Mouse (Mus musculus): ENCODE results near the gene Rxra.

The Rxra gene

GRCm38 (mm10) chr2:27715221-27715620, 39.0 kb downstream of the Rxra start:
- POLR2A ChIA-PET, result interaction anchor here in 1 of 4 experiments (1.4 kb wide), 1 partner anchor 18 kb away, joined by 3 read pairs; no protein-coding TSS in a partner anchor

DNA sequence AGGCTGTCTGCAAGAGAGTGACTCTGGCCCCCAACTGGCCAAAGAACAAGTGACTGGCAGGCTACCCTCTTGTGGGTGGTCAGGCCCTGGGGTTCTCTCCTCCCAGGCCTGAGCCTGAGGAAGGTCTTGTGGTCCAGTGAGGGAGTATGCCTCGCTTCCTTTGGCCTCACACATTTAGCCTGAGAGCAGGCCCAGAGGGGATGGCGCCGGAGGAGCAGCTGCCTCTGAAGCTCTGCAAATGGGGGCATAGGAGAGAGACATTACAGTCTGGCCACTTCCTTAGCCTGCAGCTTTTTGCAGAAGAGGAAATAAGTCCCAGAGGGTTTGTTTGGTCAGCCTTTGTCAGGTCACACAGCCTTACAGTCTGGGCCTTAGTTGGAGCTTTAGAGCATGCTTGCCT, 40.1 kb downstream of the Rxra start:
- CTCF ChIA-PET, result no interaction called here
- POLR2A ChIA-PET, result no interaction called here

More at GRCm38 (mm10) chr2:27715221-27715620, 39.0 kb downstream of the Rxra start:
- CTCF ChIA-PET, result interaction anchor here in 1 of 4 experiments (0.6 kb wide), 1 partner anchor 17 kb away, joined by 3 read pairs; no protein-coding TSS in a partner anchor

DNA sequence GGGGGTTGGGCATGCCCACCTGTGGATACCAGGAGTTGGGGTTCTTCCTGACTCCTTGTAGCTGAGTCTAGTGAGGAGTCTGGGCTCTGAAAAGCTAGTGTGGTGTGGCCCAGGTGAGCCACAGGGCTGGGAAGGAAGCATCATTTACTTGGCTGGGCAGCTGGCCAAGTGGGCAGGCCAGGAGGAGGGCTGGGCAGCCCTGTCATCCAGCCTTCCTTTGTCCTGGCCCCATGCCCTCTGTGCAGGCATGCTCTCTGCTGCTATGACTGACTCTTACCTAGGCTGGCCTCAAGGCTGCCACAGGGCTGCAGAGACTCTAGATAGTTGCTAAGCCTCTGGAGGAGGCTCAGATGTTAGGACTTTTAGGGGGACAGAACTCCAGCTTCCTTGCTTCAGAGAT, 42.0 kb downstream of the Rxra start:
- POLR2A ChIA-PET, result interaction anchor here in 3 of 4 experiments (0.7 to 2.0 kb wide), 3 partner anchors 9 to 154 kb away, joined by 5 read pairs; no protein-coding TSS in a partner anchor
- CTCF ChIA-PET, result interaction anchor here in 2 of 4 experiments (0.5 to 0.7 kb wide), 3 partner anchors 25 to 68 kb away, joined by 3 to 4 read pairs (median 4); no protein-coding TSS in a partner anchor

- CTCF ChIA-PET, result interaction anchor here in 1 of 4 experiments (0.8 to 0.9 kb wide), 2 partner anchors 10 to 95 kb away, joined by 3 to 5 read pairs; no protein-coding TSS in a partner anchor
- POLR2A ChIA-PET, result interaction anchor here in 2 of 4 experiments (0.7 to 2.0 kb wide), 3 partner anchors 10 to 13 kb away, joined by 3 to 5 read pairs (median 5); no protein-coding TSS in a partner anchor
These were observed 43.4 kb downstream of the Rxra start for GRCm38 (mm10) chr2:27719601-27720000.

GRCm38 (mm10) chr2:27721611-27722010, 45.4 kb downstream of the Rxra start:
- ChIA-PET POLR2A (no interaction called here), CTCF (no interaction called here)

DNA sequence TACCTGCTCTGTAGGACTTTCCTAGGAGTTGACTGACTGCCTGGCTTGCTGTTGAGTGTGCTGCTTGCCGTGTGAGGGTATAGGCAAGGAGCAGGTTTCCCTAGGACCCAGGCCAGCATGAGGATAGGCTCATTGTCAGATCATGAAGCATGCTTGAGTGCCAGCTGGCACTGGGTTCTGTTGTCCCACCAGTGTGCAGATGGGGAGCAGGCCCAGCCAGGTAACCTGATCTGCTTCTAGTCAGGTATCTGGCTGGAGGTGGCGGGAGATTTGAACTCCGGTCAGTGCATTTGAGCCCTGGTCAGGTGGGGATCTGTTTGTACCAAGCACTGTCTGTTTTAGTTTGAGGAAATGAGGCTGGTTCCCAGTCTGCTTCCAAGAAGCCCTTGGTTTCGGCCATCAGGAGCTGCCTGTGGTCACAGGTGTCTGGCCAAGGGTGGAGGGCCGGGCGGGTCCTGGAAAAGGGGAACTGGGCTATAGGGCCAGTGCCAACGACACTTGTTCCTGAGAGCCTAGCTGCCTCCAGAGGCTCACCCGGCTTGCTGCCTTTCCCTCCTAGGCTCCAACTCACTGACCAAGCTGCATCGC, 48.6 kb downstream of the Rxra start:
- ChIA-PET CTCF (no interaction called here), POLR2A (interaction anchor here in 1 of 4 experiments (1.1 kb wide), 1 partner anchor 15 kb away, joined by 3 read pairs; no protein-coding TSS in a partner anchor)

DNA sequence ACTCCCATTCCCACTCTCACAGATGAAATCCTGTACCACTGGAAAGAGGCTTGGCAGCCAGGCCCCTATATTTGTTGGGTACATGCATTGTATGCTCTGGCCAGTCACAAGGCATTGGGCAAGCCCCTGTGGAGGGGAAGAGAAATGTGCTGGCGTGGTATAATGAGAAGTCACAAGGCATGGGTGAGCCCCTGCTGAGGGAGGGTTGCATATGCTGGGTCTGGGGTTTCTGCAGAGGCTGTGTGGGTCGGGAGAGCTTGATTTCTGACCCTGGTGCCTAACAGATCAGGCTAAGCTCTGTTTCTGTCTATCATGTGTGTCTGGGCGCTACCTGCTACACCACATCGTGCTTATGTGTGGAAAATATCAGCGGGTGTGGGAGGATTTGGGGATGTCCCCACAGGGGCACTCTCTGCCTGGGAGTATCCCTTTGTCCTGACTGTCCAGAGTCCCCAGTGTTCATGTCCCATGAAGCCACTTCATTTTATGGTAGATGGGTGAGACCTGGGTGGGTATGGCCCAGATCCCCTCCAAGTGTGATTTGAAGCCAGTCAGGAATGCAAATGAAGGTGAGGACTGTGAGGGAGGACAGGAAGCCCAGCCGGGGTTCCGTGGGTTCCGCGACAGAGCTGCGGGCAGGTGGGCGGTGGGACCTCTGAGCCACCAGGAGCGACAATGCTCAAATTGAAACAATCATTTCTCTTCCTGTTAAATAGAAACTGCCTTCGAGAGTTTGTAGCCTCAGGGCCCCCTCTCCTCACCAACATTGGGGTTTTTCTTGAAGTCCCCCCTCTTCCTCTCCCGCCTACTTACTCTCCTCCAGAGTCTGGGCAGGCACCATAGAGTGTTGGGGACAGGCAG, 52.0 kb downstream of the Rxra start:
- ChIA-PET CTCF (interaction anchor here in 1 of 4 experiments (1.4 kb wide), 1 partner anchor 10 kb away, joined by 5 read pairs; no protein-coding TSS in a partner anchor), POLR2A (interaction anchor here in 1 of 4 experiments (2.2 kb wide), 1 partner anchor 9 kb away, joined by 5 read pairs; no protein-coding TSS in a partner anchor)

DNA sequence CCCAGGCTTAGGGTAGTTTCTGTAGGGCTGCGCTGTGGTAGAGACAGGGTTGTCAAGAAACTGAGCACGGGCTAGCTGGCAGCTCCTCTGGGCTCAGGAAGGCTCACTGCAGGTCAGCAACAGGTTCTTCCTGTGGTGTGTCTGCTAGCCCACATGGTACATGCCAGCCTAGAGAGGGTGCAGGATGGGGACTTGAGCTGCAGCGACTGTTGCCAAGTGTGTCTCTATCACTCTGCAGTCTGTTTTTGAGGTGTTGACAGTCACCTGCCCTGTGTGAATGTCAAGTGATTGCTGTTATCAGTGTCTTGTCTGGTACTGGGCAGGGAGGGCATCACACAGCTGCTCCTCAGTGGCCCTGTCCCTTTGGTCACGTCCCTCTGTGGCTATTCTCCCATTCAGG, 52.8 kb downstream of the Rxra start:
- CTCF ChIA-PET, result interaction anchor here in 2 of 4 experiments (1.5 to 1.6 kb wide), 3 partner anchors 21 to 176 kb away, joined by 4 to 12 read pairs (median 11); no protein-coding TSS in a partner anchor
- POLR2A ChIA-PET, result interaction anchor here in 2 of 4 experiments (1.2 to 2.2 kb wide), 2 partner anchors 10 to 11 kb away, joined by 3 to 5 read pairs; no protein-coding TSS in a partner anchor

DNA sequence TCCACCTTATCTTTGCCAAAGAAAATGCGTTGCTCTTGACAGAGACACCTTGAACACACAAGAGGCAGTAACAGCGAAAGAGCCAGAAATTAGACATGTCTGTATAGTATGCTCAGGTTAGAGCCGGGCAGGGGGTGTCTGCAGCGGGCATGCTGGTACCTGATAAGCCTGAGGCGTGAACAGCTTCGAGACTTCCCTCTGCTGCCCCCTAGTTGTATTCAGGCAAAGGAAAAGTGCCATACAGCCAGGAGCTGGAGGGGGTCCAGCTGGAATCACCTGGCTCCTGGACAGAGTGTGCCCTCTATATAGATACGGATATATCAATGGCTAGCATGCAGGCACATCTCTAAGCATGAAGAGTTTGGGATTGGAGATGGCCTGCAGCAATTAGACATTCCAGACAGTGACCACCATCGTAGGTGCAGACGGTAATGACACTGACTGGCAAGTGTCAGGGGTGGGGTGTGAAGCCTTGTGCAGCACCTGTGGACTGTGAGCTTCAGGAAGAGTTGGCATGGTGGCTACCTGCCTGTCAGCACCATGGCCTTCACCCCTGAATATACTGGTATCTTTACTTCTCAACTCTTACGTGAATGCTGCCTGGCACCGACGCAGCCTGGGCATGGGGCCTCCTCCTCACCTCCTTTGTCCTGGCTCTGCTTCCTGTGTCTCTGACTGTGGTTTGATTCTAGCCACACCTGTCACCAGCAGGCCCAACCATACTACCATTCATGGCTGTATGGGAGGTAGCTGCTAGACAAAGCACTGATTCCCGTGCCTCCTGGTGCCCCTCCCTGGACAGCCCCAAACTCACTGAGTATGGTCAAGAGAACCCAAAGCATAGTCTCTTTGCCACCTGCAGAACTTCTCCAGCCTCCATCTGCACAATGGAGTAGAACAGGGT, 54.0 kb downstream of the Rxra start:
- POLR2A ChIA-PET, result interaction anchor here in 2 of 4 experiments (1.2 to 2.2 kb wide), 3 partner anchors 10 to 11 kb away, joined by 3 to 5 read pairs (median 3); no protein-coding TSS in a partner anchor
- CTCF ChIA-PET, result interaction anchor here (0.5 to 1.6 kb wide), 17 partner anchors 10 to 1912 kb away, joined by 3 to 15 read pairs (median 3); no protein-coding TSS in a partner anchor

GRCm38 (mm10) chr2:27733021-27733420, 56.8 kb downstream of the Rxra start:
- ChIA-PET POLR2A (interaction anchor here in 1 of 4 experiments (0.6 kb wide), 1 partner anchor 12 kb away, joined by 3 read pairs; no protein-coding TSS in a partner anchor), CTCF (no interaction called here)

DNA sequence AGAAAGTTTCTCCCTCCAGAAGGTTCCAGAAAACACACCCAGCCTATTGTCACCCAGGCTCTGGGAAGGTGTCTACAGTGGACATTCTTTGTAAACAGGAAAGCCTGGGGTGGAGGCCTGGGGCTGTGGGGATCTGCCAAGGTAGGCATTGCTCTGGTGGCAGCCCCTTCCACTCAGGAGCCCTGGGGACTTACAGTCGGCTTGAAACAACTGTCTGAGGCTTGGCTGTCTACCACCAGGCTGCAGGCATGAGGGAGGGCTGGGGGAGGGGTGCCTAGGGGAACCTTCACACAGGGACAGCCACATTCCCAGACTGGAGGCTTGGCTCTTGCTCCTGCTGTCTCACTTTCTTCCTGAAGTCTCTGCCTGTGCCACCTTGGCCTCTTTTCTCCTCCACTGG, 58.1 kb downstream of the Rxra start:
- ChIA-PET POLR2A (no interaction called here), CTCF (no interaction called here)

DNA sequence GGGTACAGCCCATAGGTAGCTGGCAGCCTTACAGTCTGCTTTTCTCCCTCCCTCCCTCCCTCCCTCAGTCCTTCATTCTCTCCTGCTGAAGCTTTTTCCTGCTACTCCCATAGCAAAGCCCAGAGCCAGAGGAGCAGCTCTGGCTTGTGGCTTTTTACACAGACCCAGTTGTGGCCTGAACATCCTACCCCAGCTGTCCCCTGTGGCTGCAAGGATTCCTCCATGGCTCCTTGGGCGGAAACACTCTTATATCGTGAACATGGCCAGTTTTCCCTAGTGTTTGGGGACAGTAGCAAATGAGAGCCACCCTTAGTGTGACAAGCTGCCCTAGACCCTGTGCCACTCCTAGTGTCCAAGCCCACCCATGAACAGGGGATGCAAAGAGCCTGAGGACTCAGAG, 58.6 kb downstream of the Rxra start:
- CTCF ChIA-PET, result no interaction called here
- POLR2A ChIA-PET, result no interaction called here

DNA sequence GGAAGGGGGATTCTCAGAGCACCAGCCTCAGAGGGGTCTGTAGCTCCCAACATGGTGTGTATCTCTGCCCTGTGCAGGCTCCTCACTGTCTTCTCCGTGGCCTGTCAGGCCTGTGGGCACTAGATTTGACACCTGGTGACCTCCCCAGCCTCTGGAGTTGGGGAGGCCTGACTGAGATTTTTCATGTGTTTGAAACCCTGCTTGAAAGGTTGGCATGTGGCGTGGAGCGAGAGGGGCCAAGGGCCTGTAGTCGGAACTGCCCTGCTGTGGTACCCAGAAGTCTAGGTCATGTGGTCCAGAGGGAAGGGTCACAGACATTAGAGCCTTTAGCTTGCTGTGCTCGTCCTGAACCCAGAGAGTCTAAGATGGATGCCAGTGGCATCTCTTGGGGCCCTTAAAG, 60.6 kb downstream of the Rxra start:
- POLR2A ChIA-PET, result interaction anchor here in 1 of 4 experiments (1.1 kb wide), 1 partner anchor 14 kb away, joined by 6 read pairs; no protein-coding TSS in a partner anchor
- CTCF ChIA-PET, result interaction anchor here in 2 of 4 experiments (0.9 to 1.0 kb wide), 2 partner anchors 184 to 681 kb away, joined by 3 read pairs; no protein-coding TSS in a partner anchor

DNA sequence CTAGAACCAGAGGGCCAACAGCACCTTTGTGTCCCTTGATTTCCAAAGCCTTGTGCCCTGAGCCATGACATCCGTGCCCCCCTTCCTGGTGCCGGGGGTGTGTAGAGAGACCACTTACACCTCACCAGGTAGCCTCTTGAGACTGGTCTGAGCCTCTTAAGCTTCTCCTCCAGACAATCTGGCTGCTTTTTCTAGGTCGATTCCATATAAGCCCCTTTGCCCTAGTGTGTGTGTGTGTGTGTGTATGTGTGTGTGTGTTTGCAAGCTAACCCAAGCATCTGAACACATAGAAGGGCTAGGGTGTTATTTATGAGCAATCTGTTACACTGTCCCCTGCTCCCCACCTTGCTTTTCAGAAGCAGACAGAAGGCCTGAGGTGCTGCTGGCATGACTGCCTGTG, 62.2 kb downstream of the Rxra start:
- POLR2A ChIA-PET, result interaction anchor here in 2 of 4 experiments (1.1 to 4.1 kb wide), 2 partner anchors 12 to 192 kb away, joined by 3 to 27 read pairs; no protein-coding TSS in a partner anchor

DNA sequence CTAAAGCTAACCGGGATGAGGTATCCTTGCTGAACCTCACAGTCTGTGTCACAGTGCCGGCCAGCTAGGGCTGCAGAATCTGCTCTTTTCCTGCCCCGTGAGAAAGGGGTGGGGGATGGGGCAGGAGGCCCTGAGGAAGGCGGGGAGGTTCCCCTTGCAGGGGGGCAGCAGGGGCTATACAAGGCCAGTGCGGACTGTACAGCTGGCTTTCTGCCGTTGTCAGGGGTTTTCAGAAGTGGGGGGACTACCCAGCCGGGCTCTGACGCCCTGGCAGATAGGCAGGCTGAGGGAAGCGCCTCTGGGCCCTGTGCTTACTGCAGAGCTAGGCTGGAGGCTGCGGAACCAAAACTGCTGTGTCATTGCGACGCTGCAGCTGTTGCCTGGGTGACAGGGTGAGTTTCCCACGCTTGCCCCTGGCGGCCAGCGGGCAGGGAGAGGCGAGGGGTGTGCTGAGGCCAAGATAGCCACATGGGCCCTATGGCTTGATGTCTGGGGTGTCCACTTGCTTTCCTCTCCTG, 63.9 kb downstream of the Rxra start:
- CTCF ChIA-PET, result interaction anchor here in 3 of 4 experiments (0.6 to 1.7 kb wide), 8 partner anchors 8 to 635 kb away, joined by 3 to 6 read pairs (median 4); no protein-coding TSS in a partner anchor
- POLR2A ChIA-PET, result interaction anchor here in 3 of 4 experiments (0.7 to 4.1 kb wide), 26 partner anchors 8 to 297 kb away, joined by 3 to 27 read pairs (median 4); partner anchors contain the start of genes Col5a1 (in 1 of the 3), Rxra (in 1 of the 3) and Wdr5 (in 1 of the 3)

More for the DNA sequence above, 62.2 kb downstream of the Rxra start:
- CTCF ChIA-PET, result interaction anchor here in 1 of 4 experiments (0.6 to 2.0 kb wide), 3 partner anchors 9 to 334 kb away, joined by 4 to 5 read pairs (median 4); no protein-coding TSS in a partner anchor

DNA sequence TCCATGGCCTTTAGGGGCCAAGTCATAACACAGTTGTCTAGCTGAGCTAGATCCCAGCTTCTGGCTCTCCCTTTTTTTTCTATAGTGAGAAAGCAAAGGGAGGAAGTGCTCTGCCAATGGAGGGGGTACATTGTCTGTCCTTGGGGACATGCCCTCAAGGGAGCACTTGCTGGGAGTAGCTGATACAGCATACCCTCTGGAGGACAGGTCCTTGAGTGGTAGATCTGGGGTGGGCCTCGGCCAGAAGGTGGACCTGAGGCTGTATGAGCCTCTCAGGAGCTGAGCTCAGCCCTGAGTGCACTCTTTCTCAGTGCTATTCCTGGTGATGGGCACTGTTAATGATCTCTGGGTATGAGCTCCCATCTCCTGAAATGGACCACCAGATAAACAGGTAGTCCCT, 66.9 kb downstream of the Rxra start:
- CTCF ChIA-PET, result no interaction called here
- POLR2A ChIA-PET, result interaction anchor here in 1 of 4 experiments (1.3 kb wide), 1 partner anchor 62 kb away, joined by 3 read pairs; no protein-coding TSS in a partner anchor

GRCm38 (mm10) chr2:27743863-27744611, 67.8 kb downstream of the Rxra start:
- CTCF ChIA-PET, result no interaction called here
- POLR2A ChIA-PET, result no interaction called here
